In the genomic region with DNA sequence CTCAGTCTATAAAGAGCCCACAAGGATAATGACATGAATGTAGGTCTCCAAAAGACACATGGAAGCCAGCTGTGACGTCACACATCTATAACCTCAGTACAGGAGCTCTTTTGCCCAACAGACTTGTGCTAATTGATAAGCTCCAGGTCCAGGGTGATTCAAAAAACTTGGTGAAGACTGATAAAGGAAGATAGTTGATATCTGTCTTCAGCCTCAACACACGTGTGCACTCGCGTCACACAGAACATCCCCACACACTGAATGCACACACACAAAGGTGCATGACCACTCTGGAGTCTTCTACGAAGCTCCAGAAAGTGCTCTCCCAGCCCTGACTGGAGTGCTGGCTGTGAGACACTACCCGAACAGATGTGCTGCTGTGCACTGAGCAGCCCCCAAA, we compare ENCODE assay signal across 14 mouse cellular contexts.
"Had no signal": no experiment of that assay in that cellular context is flagged by ENCODE, and none has a peak within 500 bp of the region (broad histone marks: within the 10 kb centered on the region; RNA-seq: fewer than 3 reads in every experiment).

No protein-coding gene starts in this region.

- H3K9me3 ChIP-seq: intestine, embryonic 15.5 days; kidney, embryonic 15.5 days; limb, embryonic 10.5 days; megakaryocyte, embryonic 14.5 days; midbrain, embryonic 13.5 days had no signal

- H3K4me2 ChIP-seq: intestine, embryonic 15.5 days; kidney, embryonic 15.5 days; midbrain, embryonic 13.5 days had no signal

- DNase-seq: kidney, adult 18-20 months; kidney, postnatal 14 days; lung, adult 2 months; lung, postnatal 4 days; right cerebral cortex, adult 18-20 months; right cerebral cortex, postnatal 25 days; thymus, postnatal 4 days had no signal

- H3K27ac ChIP-seq: intestine, embryonic 15.5 days; kidney, embryonic 15.5 days; left cerebral cortex, adult 2 months; limb, embryonic 10.5 days; midbrain, embryonic 13.5 days had no signal

- ATAC-seq: intestine, embryonic 15.5 days; lung, postnatal 0 days; midbrain, embryonic 13.5 days had no signal

- H3K4me1 ChIP-seq: intestine, embryonic 15.5 days; kidney, embryonic 15.5 days; limb, embryonic 10.5 days; midbrain, embryonic 13.5 days had no signal

- H3K27me3 ChIP-seq: intestine, embryonic 15.5 days; kidney, embryonic 15.5 days; megakaryocyte, embryonic 14.5 days; midbrain, embryonic 13.5 days had no signal

- H3K4me3 ChIP-seq: intestine, embryonic 15.5 days; kidney, embryonic 15.5 days; left cerebral cortex, adult 2 months; limb, embryonic 10.5 days; megakaryocyte, embryonic 14.5 days; midbrain, embryonic 13.5 days had no signal

- H3K9ac ChIP-seq: intestine, embryonic 15.5 days; kidney, embryonic 15.5 days had no signal
